Mouse (Mus musculus): ENCODE measurements around the gene Tbx19.

GRCm38 (mm10) chr1:165109135-165109534 is 51.4 kb downstream of the Tbx19 start:
- no peak for TF ChIP-seq CTCF (IDR thresholded peaks at IDR 0.05; ENCODE audit: low read depth)
- no peak for TF ChIP-seq EP300 (optimal IDR thresholded peaks at IDR 0.05)
